Mouse (Mus musculus) cerebellum, adult 11 months (tissue): Measurements from ENCODE around the gene Ncl.

Experiments
- DNase-seq: peaks from one replicate; pipeline ENCODE4 v3.0.0; 2022

Ncl gene

DNA sequence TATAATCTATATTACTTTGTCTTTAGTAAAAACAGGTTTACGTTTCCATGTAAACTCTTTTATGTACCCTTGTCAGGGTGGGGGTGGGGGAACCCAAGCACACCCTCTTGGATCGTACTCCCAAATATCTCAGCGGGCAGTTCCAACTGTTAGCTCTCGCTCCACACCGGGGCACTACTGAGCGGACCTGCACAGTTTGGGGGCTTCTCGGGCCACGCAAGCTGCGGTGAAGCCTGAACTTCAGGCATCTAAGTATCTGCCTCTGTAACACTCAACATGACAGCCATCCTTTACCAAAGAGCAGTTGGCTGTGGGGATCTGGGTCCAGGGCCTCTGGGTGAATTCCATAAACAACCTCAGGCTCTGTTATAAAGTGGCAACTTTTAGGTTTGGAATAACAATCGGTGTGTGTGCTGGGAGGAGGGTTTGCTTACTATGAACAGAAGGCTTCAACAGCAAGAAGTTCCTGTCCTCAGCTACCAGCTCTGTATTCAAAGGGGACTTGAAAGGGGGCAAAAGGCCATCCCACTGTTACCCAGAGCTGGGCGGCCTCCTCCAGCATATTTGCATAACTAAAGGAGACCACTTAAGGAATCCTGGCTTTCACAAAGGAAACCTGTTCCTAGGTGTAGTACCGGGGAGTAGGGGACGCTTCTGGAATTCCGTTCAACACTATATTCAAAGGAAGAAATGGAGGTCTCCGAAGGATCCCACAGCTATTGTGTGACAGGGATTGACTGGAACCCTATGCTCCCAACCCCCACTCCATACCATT lies 48.5 kb downstream of the Ncl start:
- no peak for DNase-seq

DNA sequence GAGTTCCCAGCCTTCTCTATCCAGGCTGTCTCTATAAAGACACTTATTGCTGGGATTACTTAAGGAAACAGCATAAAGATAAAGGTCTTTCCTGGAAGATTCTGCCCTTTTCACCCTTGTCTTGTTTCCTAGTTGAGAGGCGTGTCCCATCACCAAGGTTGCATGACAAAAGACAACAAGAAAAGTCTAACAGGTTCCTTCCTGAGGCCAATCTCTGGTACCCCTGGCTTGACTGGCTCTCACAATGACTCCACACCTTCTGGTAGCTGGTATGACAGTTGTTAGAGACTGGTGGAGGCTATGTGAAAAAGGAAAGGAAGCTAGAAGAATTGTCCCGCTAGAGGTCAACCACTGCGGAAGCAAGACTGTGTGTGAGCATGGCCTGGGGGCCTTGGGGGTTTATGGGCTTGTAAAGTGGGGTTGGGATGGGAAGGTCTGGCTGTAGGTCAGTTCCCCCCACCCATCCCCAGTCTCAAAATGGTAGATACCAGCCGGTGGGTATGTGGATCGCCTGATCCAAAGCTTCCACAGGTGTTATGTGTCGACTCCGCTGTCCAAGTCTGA lies 49.8 kb downstream of the Ncl start:
- DNase-seq, result no peak

GRCm38 (mm10) chr1:86307871-86308641 lies 51.1 kb downstream of the Ncl start:
- no peak for DNase-seq

DNA sequence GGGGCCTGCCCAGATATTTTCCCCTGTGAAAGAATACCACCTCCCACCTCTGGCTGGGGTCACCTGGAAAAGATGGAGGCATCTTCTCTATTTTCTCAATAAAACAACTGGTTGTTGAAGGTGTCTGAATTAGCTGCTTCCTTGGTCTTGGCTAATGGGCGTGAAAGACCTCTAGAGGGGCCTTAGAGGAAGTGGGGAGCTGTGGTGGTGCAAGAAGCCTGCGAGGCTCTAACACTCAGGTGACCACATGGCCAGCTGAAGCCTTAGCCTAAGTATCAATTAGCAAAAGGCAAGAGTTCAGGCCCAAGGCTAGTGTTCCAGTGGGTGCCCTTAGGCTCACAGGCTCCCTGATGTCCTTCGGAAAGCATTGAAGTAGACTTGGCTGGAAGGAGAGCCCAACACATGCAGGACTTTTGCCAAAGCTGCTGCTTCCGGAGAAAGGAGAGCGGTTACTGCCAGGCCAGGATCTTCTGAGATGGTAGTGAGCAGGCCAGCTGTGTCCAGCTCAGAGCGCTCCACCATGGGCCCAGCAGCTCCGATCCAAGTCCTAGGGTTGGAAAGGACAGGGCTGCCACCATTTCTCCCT lies 51.9 kb downstream of the Ncl start:
- no peak for DNase-seq

DNA sequence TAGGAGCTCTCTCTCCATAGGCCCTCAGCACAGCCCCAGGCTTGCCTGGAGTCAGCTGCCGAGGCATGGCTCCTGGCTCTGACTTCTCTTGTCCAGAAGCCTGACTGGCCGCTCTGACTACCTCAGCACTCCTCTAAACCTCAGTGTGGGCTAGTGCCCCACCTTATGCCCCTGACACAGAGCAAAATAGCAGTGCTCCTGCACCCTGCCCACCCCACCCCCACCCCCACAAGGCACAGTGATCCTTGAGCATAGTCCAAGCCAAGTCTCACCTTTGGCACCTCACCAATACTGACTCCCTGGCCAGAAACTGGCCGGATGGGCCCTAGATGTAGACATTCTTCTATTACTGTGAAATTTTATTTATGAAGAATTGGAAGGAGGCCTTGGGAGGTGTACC lies 52.5 kb downstream of the Ncl start:
- DNase-seq, result no peak

GRCm38 (mm10) chr1:86303873-86304250 lies 55.3 kb downstream of the Ncl start:
- DNase-seq, result no peak

GRCm38 (mm10) chr1:86303063-86303872 lies 55.9 kb downstream of the Ncl start:
- peak; percentile 10 for DNase-seq

DNA sequence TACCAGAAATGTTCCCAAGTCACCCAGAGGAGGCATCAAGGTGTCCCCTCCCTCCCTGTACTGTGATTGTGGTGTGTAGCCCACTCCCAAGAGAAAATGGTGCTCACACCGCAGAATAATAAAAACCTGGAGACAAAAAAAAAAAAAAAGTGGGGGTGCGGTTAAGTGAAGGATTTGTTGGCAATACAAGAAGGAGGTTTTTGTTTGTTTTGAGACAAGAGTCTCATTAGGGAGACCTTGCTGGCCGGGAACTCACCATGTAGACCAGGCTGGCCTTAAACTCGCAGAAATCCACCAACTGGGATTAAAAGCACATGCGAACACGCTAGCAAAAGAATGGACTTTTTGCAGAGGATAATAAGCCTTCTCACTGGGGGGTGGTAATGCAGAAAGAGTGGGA lies 56.7 kb downstream of the Ncl start, which contains the start of gene B3gnt7:
Gene B3gnt7 (plus strand): TSS at position 301 of the 400 bp plus-strand sequence.
- DNase-seq, result no peak

DNA sequence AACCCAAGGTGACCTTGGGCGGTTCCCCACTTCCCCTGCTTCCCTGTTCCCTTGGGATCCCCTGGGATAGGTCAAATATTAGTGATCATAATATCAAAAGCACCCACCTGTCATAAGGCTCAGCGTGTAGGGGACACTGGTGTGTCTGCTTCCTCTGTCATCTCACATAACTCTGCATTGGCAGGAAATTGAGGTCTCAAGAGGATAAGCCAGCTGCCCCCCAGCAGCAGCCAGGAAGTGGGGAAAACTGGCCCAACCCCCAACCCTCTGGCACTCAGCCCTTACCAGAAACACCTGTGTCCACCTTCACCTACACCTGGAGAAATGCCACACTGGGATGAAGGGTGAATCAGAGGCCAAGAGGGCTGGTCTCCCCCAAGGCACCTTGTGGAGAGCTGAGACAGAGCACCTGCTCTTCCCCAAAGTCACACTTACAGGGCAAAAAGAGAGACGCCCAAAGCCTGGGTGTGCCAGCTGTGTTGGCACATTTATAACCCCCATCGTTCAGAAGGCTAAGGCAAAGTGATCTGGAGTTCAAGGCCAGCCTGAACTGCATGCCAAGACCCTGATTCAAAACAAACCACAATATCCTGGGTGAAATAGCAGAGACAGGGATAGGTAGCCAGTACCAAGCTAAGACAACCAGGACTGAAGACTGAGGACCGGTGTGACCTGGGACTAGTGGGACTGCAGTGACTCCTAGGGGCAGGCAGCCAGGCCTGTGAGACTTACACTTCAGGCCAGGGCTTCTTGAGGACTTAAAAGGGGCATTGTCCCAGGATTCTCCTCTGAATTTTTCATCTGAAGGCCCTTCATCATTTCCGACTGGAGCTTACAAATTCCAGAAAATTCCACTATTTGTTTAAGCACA lies 57.7 kb downstream of the Ncl start:
- DNase-seq, result no peak

GRCm38 (mm10) chr1:86300731-86301130 lies 58.5 kb downstream of the Ncl start:
- no peak for DNase-seq

DNA sequence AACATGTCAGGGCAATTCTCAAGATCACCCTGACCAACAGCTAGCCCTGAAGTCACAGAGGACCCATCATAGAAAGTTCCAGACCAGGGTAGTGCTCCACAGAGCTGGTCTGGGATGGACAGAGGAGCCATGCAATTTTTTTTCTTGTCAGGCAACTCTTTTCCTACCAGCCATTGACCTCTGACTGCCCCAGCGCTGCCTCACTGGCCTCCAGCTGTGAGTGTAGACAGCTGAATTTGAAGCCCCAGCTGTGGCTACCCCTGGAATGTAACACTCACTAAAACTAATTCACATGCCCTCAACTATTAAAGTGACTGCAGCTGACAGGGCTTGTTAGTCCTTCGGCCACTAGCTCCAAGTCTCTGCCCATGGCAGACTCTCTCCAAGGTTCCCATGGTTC lies 59.1 kb downstream of the Ncl start:
- DNase-seq, result no peak
